Mouse (Mus musculus): ENCODE data around the gene Ldhc. TPM values are rescaled to one million over a fixed set of nuclear protein-coding genes. Genes with fewer than 3 reads are reported as not detected.
"Not testable (repeated sequence)": the region's sequence is repeated elsewhere in the genome, so short reads cannot be mapped to it uniquely, and the experiment has no call there.

The Ldhc gene
- polyA plus RNA-seq (2015; fragmentation: Nextera tagmentation; extraction: Ambion mirVana) = not detected in 2 replicates

- Histone ChIP-seq H3K36me3 (ENCODE audit: control insufficient read depth, insufficient read depth, low read length) (no peaks in the 10 kb centered on the region), H3K9ac (ENCODE audit: low read length) (no peak within 1 kb of the TSS), H3K27me3 (ENCODE audit: control insufficient read depth, insufficient read depth, low read length) (no peaks in the 10 kb centered on the region), H3K27ac (replicated peaks) (no peak within 1 kb of the TSS), H3K4me2 (replicated peaks; ENCODE audit: low read depth) (no peak within 1 kb of the TSS), H3K9me3 (ENCODE audit: control insufficient read depth, low read length) (no peaks in the 10 kb centered on the region), H3K4me1 (replicated peaks; ENCODE audit: control insufficient read depth, insufficient read depth) (no peaks in the 10 kb centered on the region), H3K4me3 (ENCODE audit: low read depth, low read length) (no peak within 1 kb of the TSS)
- WGBS = 34% methylated on average over 10 of the region's 10 CpGs
- ATAC-seq (ENCODE audit: low FRiP score, low TSS enrichment) (peak; percentile 49; the same call in 1 of the 2 replicates), DNase-seq (ENCODE audit: low spot score) (no peak)
- TF ChIP-seq EP300 (optimal IDR thresholded peaks at IDR 0.05) = no peak
- no peak for TF ChIP-seq CTCF (IDR thresholded peaks at IDR 0.05; ENCODE audit: low read depth)
Measured at GRCm38 (mm10) chr7:46860996-46861395, at the start of gene Ldhc. TSS of gene Ldhc (plus strand) at chr7:46861203.

DNA sequence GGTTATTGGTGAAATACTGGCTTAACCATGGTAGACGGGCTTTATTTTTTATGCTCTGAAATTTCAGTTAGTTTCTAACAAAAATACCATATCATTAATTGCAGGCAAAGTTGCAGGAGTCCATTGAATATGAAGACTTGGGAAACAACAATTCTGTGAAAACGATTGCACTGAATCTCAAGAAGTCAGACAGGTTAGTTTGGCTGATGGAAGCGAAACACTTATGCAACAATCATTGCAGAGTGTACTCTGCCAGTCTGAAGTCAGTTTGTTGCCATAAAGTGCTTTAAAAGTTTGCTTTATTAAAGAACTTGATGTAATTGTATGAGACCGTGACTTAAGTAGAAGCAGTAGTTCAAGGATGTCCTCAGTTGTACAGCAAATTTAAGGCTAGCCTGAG is 47.0 kb upstream of the Ldhc start:
- ATAC-seq (ENCODE audit: low FRiP score, low TSS enrichment) (no peak), DNase-seq (ENCODE audit: low spot score) (no peak)
- Histone ChIP-seq H3K4me2 (replicated peaks; ENCODE audit: low read depth) (no peak overlapping the region), H3K9me3 (ENCODE audit: control insufficient read depth, low read length) (no peaks in the 10 kb centered on the region), H3K4me1 (replicated peaks; ENCODE audit: control insufficient read depth, insufficient read depth) (no peaks in the 10 kb centered on the region), H3K27me3 (ENCODE audit: control insufficient read depth, insufficient read depth, low read length) (no peaks in the 10 kb centered on the region), H3K36me3 (ENCODE audit: control insufficient read depth, insufficient read depth, low read length) (peaks cover 21% of the 10 kb centered on the region), H3K4me3 (ENCODE audit: low read depth, low read length) (no peak overlapping the region), H3K9ac (ENCODE audit: low read length) (no peak overlapping the region), H3K27ac (replicated peaks) (no peak overlapping the region)
- 90% methylated on average over 4 of the region's 4 CpGs for WGBS
- TF ChIP-seq EP300 (optimal IDR thresholded peaks at IDR 0.05) (no peak), CTCF (IDR thresholded peaks at IDR 0.05; ENCODE audit: low read depth) (no peak)

DNA sequence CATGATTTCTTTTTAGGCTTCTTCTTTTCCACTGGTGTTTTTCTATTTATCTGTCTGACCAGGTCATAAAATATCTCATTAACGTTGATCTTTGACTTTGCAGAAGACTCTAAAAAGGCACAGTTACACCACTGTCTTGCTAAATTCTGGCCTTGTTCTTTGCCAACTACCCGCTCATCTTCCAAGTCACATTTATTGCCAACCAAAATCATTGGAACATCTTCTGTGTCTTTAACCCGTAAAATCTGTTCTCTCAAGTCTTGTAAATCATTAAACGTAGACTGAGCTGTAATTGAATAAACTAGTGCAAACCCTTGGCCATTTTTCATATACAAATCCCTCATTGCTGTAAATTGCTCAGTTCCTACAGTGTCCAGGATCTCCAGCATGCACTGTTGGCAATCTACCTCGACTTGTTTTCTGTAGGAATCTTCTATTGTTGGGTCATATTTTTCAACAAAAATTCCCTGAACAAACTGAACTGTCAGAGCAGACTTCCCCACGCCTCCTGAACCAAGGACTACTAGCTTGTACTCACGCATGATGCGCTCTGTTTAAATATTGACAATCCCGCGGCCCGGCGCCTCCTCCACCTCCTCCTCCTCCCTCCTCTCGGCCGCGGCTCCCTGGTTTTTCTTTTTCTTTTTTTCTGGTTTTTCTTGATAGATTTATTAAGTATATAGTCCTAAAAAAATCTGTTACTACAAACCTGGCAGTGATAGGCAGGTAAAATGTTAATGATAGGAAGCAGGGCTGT is 39.9 kb upstream of the Ldhc start:
- WGBS = 61% methylated on average over 15 of the region's 15 CpGs
- H3K27me3 ChIP-seq (ENCODE audit: control insufficient read depth, insufficient read depth, low read length); DNase-seq (ENCODE audit: low spot score); H3K27ac ChIP-seq (replicated peaks); H3K4me2 ChIP-seq (replicated peaks; ENCODE audit: low read depth); ATAC-seq (ENCODE audit: low FRiP score, low TSS enrichment); H3K9ac ChIP-seq (ENCODE audit: low read length); H3K4me3 ChIP-seq (ENCODE audit: low read depth, low read length); H3K4me1 ChIP-seq (replicated peaks; ENCODE audit: control insufficient read depth, insufficient read depth); H3K9me3 ChIP-seq (ENCODE audit: control insufficient read depth, low read length): not testable (repeated sequence)
- H3K36me3 ChIP-seq (ENCODE audit: control insufficient read depth, insufficient read depth, low read length) = peaks cover 21% of the 10 kb centered on the region

GRCm38 (mm10) chr7:46827046-46827802 is 33.8 kb upstream of the Ldhc start:
- H3K9me3 ChIP-seq (ENCODE audit: control insufficient read depth, low read length) = no peaks in the 10 kb centered on the region
- H3K27me3 ChIP-seq (ENCODE audit: control insufficient read depth, insufficient read depth, low read length) = no peaks in the 10 kb centered on the region
- H3K4me2 ChIP-seq (replicated peaks; ENCODE audit: low read depth) = no peak overlapping the region; the same call in 1 of the 2 replicates
- DNase-seq (ENCODE audit: low spot score) = no peak
- no peak for TF ChIP-seq CTCF (IDR thresholded peaks at IDR 0.05; ENCODE audit: low read depth)
- TF ChIP-seq EP300 (optimal IDR thresholded peaks at IDR 0.05) = no peak
- WGBS = 45% methylated on average over 20 of the region's 20 CpGs
- no peaks in the 10 kb centered on the region for H3K4me1 ChIP-seq (replicated peaks; ENCODE audit: control insufficient read depth, insufficient read depth)
- H3K27ac ChIP-seq (replicated peaks) = no peak overlapping the region
- 0 out of 2 replicates have a peak, but pooled peaks have one; percentile 54 for ATAC-seq (ENCODE audit: low FRiP score, low TSS enrichment)
- no peak overlapping the region for H3K9ac ChIP-seq (ENCODE audit: low read length)
- H3K4me3 ChIP-seq (ENCODE audit: low read depth, low read length) = no peak overlapping the region
- H3K36me3 ChIP-seq (ENCODE audit: control insufficient read depth, insufficient read depth, low read length) = peaks cover 3% of the 10 kb centered on the region; the same call in 1 of the 2 replicates

DNA sequence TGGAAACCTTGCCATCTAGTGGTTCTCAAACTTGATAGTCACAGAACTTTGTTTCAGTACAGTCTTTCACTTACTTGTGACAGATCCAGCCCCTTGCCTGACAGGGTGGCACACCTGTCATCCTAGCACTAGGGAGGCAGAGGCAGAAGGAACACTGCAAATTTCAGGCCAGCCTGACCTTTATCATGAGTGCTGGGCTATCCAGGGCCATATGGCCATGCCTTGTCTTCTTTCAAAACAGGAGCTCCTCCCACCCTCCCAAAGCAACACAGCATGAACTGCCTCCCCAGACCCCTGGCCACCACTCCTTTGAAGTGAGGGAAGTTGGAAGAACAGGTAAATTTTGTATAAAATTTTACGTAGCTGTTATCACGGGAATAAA is 33.2 kb upstream of the Ldhc start:
- 91% methylated on average over 2 of the region's 2 CpGs for WGBS
- no peak for DNase-seq (ENCODE audit: low spot score)
- Histone ChIP-seq H3K4me3 (ENCODE audit: low read depth, low read length) (no peak overlapping the region), H3K27me3 (ENCODE audit: control insufficient read depth, insufficient read depth, low read length) (no peaks in the 10 kb centered on the region), H3K4me1 (replicated peaks; ENCODE audit: control insufficient read depth, insufficient read depth) (no peaks in the 10 kb centered on the region), H3K9ac (ENCODE audit: low read length) (no peak overlapping the region), H3K9me3 (ENCODE audit: control insufficient read depth, low read length) (no peaks in the 10 kb centered on the region), H3K4me2 (replicated peaks; ENCODE audit: low read depth) (no peak overlapping the region; the same call in 1 of the 2 replicates), H3K36me3 (ENCODE audit: control insufficient read depth, insufficient read depth, low read length) (no peaks in the 10 kb centered on the region), H3K27ac (replicated peaks) (no peak overlapping the region)
- TF ChIP-seq CTCF (IDR thresholded peaks at IDR 0.05; ENCODE audit: low read depth) = no peak
- TF ChIP-seq EP300 (optimal IDR thresholded peaks at IDR 0.05) = no peak
- ATAC-seq (ENCODE audit: low FRiP score, low TSS enrichment) = no peak

- DNase-seq (ENCODE audit: low spot score) (no peak), ATAC-seq (ENCODE audit: low FRiP score, low TSS enrichment) (no peak)
- H3K4me3 ChIP-seq (ENCODE audit: low read depth, low read length) = no peak overlapping the region
- 78% methylated on average over 12 of the region's 12 CpGs for WGBS
- TF ChIP-seq CTCF (IDR thresholded peaks at IDR 0.05; ENCODE audit: low read depth) (no peak), EP300 (optimal IDR thresholded peaks at IDR 0.05) (no peak)
- no peak overlapping the region for H3K4me2 ChIP-seq (replicated peaks; ENCODE audit: low read depth)
- no peak overlapping the region for H3K9ac ChIP-seq (ENCODE audit: low read length)
- H3K36me3 ChIP-seq (ENCODE audit: control insufficient read depth, insufficient read depth, low read length) = no peaks in the 10 kb centered on the region
- H3K27me3 ChIP-seq (ENCODE audit: control insufficient read depth, insufficient read depth, low read length) = no peaks in the 10 kb centered on the region
- H3K4me1 ChIP-seq (replicated peaks; ENCODE audit: control insufficient read depth, insufficient read depth) = no peaks in the 10 kb centered on the region
- H3K27ac ChIP-seq (replicated peaks) = no peak overlapping the region
- H3K9me3 ChIP-seq (ENCODE audit: control insufficient read depth, low read length) = no peaks in the 10 kb centered on the region
Measured at GRCm38 (mm10) chr7:46829911-46830310, 31.1 kb upstream of the Ldhc start.

Data from stomach, postnatal 0 days (tissue).